Mouse (Mus musculus): ENCODE measurements around the gene F7.

DNA sequence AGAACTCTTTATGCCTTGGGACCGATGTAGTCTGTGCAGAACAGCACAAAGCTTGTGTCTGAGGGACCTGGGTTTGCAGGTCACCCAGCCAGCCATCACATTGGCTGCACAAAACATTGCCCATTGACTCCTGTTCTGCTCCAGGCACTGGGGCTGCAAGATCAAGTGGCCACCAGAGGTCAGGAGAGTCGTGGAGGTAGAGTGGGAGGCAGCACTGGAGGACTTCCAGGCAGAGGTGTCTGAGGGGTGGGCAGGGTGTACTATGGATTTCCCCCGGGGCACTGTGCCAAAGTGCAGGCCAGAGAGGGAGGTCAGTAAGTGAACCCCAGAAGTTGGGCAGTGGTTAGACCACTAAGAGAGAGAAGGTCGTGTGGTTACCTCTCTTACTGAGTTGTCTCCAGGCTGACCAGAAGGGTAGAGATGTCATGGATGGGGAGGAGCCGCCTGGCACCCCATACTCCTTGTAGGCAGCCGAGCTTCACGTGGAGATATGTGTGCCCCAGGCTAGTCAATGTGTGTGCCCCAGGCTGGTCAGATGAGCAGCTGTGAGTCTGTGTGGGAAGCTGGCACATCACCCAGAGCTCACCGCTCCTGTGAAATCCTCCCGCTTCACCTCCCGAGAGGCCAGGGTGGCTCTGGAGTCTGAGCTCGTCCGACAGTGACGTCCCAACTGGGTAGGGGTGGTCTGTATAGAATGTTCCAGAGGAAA lies 37.0 kb upstream of the F7 start:
- TF ChIP-seq CTCF (IDR thresholded peaks at IDR 0.05; ENCODE audit: insufficient read depth, low read length) (peak; percentile 43), POLR2A (IDR thresholded peaks at IDR 0.05; ENCODE audit: borderline replicate concordance, extremely low read depth, low read depth, low read length) (no peak)

Measured in lung, adult 2 months (tissue).